Mouse (Mus musculus) cerebellum, adult 2 months (tissue): ENCODE measurements around the gene Aoah.

ENCODE experiments used
- CTCF ChIP-seq: fragments of 200-500 bp; IDR thresholded peaks from 2 replicates; pipeline ENCODE4 v1.5.1; 2011; ENCODE audit warnings: low read depth, mild to moderate bottlenecking, control low read depth, low read length, moderate library complexity, borderline replicate concordance; ENCODE audit not compliant: insufficient read depth
- POLR2A ChIP-seq: fragments of 200-500 bp; IDR thresholded peaks from 2 replicates; pipeline ENCODE4 v1.6.1; 2011; ENCODE audit warnings: low read length, control low read depth, borderline replicate concordance; ENCODE audit not compliant: insufficient read depth

- TF ChIP-seq CTCF, result peak; percentile 40; the same call in 1 of the 2 replicates
- no peak for TF ChIP-seq POLR2A
These were observed 241.1 kb downstream of the Aoah start for GRCm38 (mm10) chr13:21035011-21035410.
